Mouse (Mus musculus): Measurements from ENCODE around the gene Rtkn2.

Rtkn2 gene

GRCm38 (mm10) chr10:68039641-68040205, 60.4 kb downstream of the Rtkn2 start:
- no peak for DNase-seq (ENCODE audit: low spot score in 2 of 2)

GRCm38 (mm10) chr10:68040394-68040793, 61.0 kb downstream of the Rtkn2 start:
- no peak for DNase-seq (ENCODE audit: low spot score in 2 of 2)

- DNase-seq (ENCODE audit: low spot score in 2 of 2), result no peak
Measured at GRCm38 (mm10) chr10:68043973-68044372, 64.6 kb downstream of the Rtkn2 start.

GRCm38 (mm10) chr10:68044864-68045263, 65.5 kb downstream of the Rtkn2 start:
- no peak for DNase-seq (ENCODE audit: low spot score in 2 of 2)

- no peak for DNase-seq (ENCODE audit: low spot score in 2 of 2)
Measured at GRCm38 (mm10) chr10:68048641-68049305, 69.4 kb downstream of the Rtkn2 start.

GRCm38 (mm10) chr10:68050882-68051281, 71.5 kb downstream of the Rtkn2 start:
- no peak for DNase-seq (ENCODE audit: low spot score in 2 of 2)

- no peak for DNase-seq (ENCODE audit: low spot score in 2 of 2)
Measured at GRCm38 (mm10) chr10:68051316-68051933, 72.1 kb downstream of the Rtkn2 start.

- DNase-seq (ENCODE audit: low spot score in 2 of 2), result no peak
Measured at GRCm38 (mm10) chr10:68052307-68052706, 72.9 kb downstream of the Rtkn2 start.

GRCm38 (mm10) chr10:68054131-68054530, 74.8 kb downstream of the Rtkn2 start:
- no peak for DNase-seq (ENCODE audit: low spot score in 2 of 2)

GRCm38 (mm10) chr10:68054706-68055105, 75.3 kb downstream of the Rtkn2 start:
- no peak for DNase-seq (ENCODE audit: low spot score in 2 of 2)

- no peak for DNase-seq (ENCODE audit: low spot score in 2 of 2)
Measured at GRCm38 (mm10) chr10:68057841-68058240, 78.5 kb downstream of the Rtkn2 start.

- no peak for DNase-seq (ENCODE audit: low spot score in 2 of 2)
Measured at GRCm38 (mm10) chr10:68058378-68058777, 79.0 kb downstream of the Rtkn2 start.

GRCm38 (mm10) chr10:68060590-68061248, 81.3 kb downstream of the Rtkn2 start:
- no peak for DNase-seq (ENCODE audit: low spot score in 2 of 2)

GRCm38 (mm10) chr10:68061249-68061615, 81.9 kb downstream of the Rtkn2 start:
- no peak for DNase-seq (ENCODE audit: low spot score in 2 of 2)

GRCm38 (mm10) chr10:68063806-68064545, 84.6 kb downstream of the Rtkn2 start:
- DNase-seq (ENCODE audit: low spot score in 2 of 2), result no peak

- DNase-seq (ENCODE audit: low spot score in 2 of 2), result no peak
Measured at GRCm38 (mm10) chr10:68064571-68064970, 85.2 kb downstream of the Rtkn2 start.

- no peak for DNase-seq (ENCODE audit: low spot score in 2 of 2)
Measured at GRCm38 (mm10) chr10:68066173-68066572, 86.8 kb downstream of the Rtkn2 start.

- no peak for DNase-seq (ENCODE audit: low spot score in 2 of 2)
Measured at GRCm38 (mm10) chr10:68067961-68068360, 88.6 kb downstream of the Rtkn2 start.

GRCm38 (mm10) chr10:68068426-68068825, 89.1 kb downstream of the Rtkn2 start:
- DNase-seq (ENCODE audit: low spot score in 2 of 2), result no peak

GRCm38 (mm10) chr10:68071041-68071440, 91.7 kb downstream of the Rtkn2 start:
- no peak for DNase-seq (ENCODE audit: low spot score in 2 of 2)

- DNase-seq (ENCODE audit: low spot score in 2 of 2), result no peak
Measured at GRCm38 (mm10) chr10:68072626-68073025, 93.3 kb downstream of the Rtkn2 start.

GRCm38 (mm10) chr10:68074291-68074690, 94.9 kb downstream of the Rtkn2 start:
- no peak for DNase-seq (ENCODE audit: low spot score in 2 of 2)
